ENCODE assay signal across 11 mouse cellular contexts in genomic region chr6:48838321-48839080, GRCm38 (mm10). TPM values are rescaled to one million over a fixed set of nuclear protein-coding genes. Genes with fewer than 3 reads are reported as not detected.
A peak's percentile ranks its signal among the peaks of the same experiment; 100 is the strongest.
DNase-seq lines count a peak whose midpoint lies in the region; ATAC-seq and TF ChIP-seq lines count a peak whose summit lies in the region.
"Had no signal": no experiment of that assay in that cellular context is flagged by ENCODE, and none has a peak within 500 bp of the region (broad histone marks: within the 10 kb centered on the region; RNA-seq: fewer than 3 reads in every experiment).

No protein-coding gene starts in this region.

- DNase-seq in forebrain, postnatal 0 days, result no peak
- DNase-seq in kidney, adult 11 months, result no peak
- DNase-seq in MEL (ENCODE audit: low read depth, low spot score), result peak; percentile 18
- no peak for DNase-seq in limb, embryonic 14.5 days (ENCODE audit: low spot score)
- no peak for DNase-seq in spleen, postnatal 14 days (ENCODE audit: low spot score in 2 of 2)
- DNase-seq: right cerebral cortex, adult 18-20 months; thymus, postnatal 14 days had no signal

- H3K9me3 ChIP-seq in forebrain, embryonic 13.5 days (replicated peaks), result no peaks in the 10 kb centered on the region
- H3K9me3 ChIP-seq in forebrain, postnatal 0 days (ENCODE audit: low read length), result no peaks in the 10 kb centered on the region
- H3K9me3 ChIP-seq in kidney, embryonic 14.5 days (ENCODE audit: control insufficient read depth, low read length), result no peaks in the 10 kb centered on the region
- no peaks in the 10 kb centered on the region for H3K9me3 ChIP-seq in MEL (replicated peaks; ENCODE audit: insufficient read depth, low read length)
- no peaks in the 10 kb centered on the region for H3K9me3 ChIP-seq in limb, embryonic 14.5 days (ENCODE audit: control insufficient read depth, low read length)

- no peak overlapping the region for H3K9ac ChIP-seq in forebrain, embryonic 13.5 days
- H3K9ac ChIP-seq in forebrain, postnatal 0 days, result no peak overlapping the region
- H3K9ac ChIP-seq in kidney, embryonic 14.5 days (ENCODE audit: low read depth, low read length), result no peak overlapping the region
- no peak overlapping the region for H3K9ac ChIP-seq in MEL (ENCODE audit: control insufficient read depth, low read depth, low read length, poor library complexity, severe bottlenecking)
- H3K9ac ChIP-seq in limb, embryonic 14.5 days (ENCODE audit: low read depth, low read length, severe bottlenecking), result no peak overlapping the region

- no peak overlapping the region for H3K4me3 ChIP-seq in forebrain, embryonic 13.5 days
- no peak overlapping the region for H3K4me3 ChIP-seq in forebrain, postnatal 0 days (ENCODE audit: low read depth, low read length)
- no peak overlapping the region for H3K4me3 ChIP-seq in kidney, embryonic 14.5 days (ENCODE audit: low read length)
- H3K4me3 ChIP-seq in MEL (ENCODE audit: control insufficient read depth in 1 of 2, insufficient read depth in 1 of 2, low read depth in 2 of 2, low read length in 2 of 2), result no peak overlapping the region
- H3K4me3 ChIP-seq in limb, embryonic 14.5 days (replicated peaks; ENCODE audit: low read length), result 0 out of 2 replicates have a peak overlapping the region, but pooled peaks have one; percentile 50

- no peak overlapping the region for H3K27ac ChIP-seq in forebrain, embryonic 13.5 days
- H3K27ac ChIP-seq in forebrain, postnatal 0 days (ENCODE audit: low read depth, low read length), result no peak overlapping the region
- no peak overlapping the region for H3K27ac ChIP-seq in kidney, embryonic 14.5 days (ENCODE audit: low read depth, low read length)
- peak overlapping the region; percentile 25; the same call in 1 of the 2 replicates for H3K27ac ChIP-seq in MEL (ENCODE audit: control insufficient read depth, low read depth, low read length)
- no peak overlapping the region for H3K27ac ChIP-seq in limb, embryonic 14.5 days (replicated peaks; ENCODE audit: low read depth, low read length)

- no peak for TF ChIP-seq POLR2A in MEL (IDR thresholded peaks at IDR 0.05; ENCODE audit: control insufficient read depth in 1 of 2, insufficient read depth in 1 of 2, low read depth in 1 of 2, low read length in 2 of 2, poor library complexity in 1 of 2)
- no peak for TF ChIP-seq POLR2A in limb, embryonic 14.5 days (IDR thresholded peaks at IDR 0.05; ENCODE audit: borderline replicate concordance, extremely low read depth, insufficient read depth, insufficient read length)

- TF ChIP-seq EP300 in MEL (IDR thresholded peaks at IDR 0.05; ENCODE audit: low read depth in 1 of 2, low read length in 2 of 2), result no peak

- TF ChIP-seq CTCF in forebrain, postnatal 0 days (IDR thresholded peaks at IDR 0.05; ENCODE audit: low read depth), result no peak
- no peak for TF ChIP-seq CTCF in MEL (IDR thresholded peaks at IDR 0.05 in 2 of 3, conservative IDR thresholded peaks at IDR 0.05 in 1 of 3; ENCODE audit: control insufficient read depth in 1 of 3, insufficient read depth in 1 of 3, low read depth in 2 of 3, low read length in 3 of 3, poor library complexity in 1 of 3, severe bottlenecking in 1 of 3)

- peaks cover 49% of the 10 kb centered on the region for H3K4me1 ChIP-seq in forebrain, embryonic 13.5 days
- peaks cover 19% of the 10 kb centered on the region; the same call in 1 of the 2 replicates for H3K4me1 ChIP-seq in forebrain, postnatal 0 days (ENCODE audit: insufficient read depth)
- peaks cover 25% of the 10 kb centered on the region for H3K4me1 ChIP-seq in kidney, embryonic 14.5 days (ENCODE audit: control insufficient read depth, insufficient read depth, low read length)
- peaks cover 15 to 38% of the 10 kb centered on the region in 2 experiments for H3K4me1 ChIP-seq in MEL (ENCODE audit: control insufficient read depth in 1 of 2, insufficient read depth in 2 of 2, low read length in 2 of 2)
- peaks cover 34% of the 10 kb centered on the region for H3K4me1 ChIP-seq in limb, embryonic 14.5 days (ENCODE audit: control insufficient read depth, insufficient read depth, low read length)

- H3K4me2 ChIP-seq in forebrain, embryonic 13.5 days, result peak overlapping the region; percentile 69
- H3K4me2 ChIP-seq in forebrain, postnatal 0 days (ENCODE audit: low read depth), result no peak overlapping the region
- peak overlapping the region; percentile 75; the same call in 1 of the 2 replicates for H3K4me2 ChIP-seq in kidney, embryonic 14.5 days (replicated peaks; ENCODE audit: low read depth, low read length)
- H3K4me2 ChIP-seq in limb, embryonic 14.5 days (replicated peaks; ENCODE audit: low read depth, low read length, severe bottlenecking), result peak overlapping the region; percentile 85

- no peak for ATAC-seq in forebrain, embryonic 13.5 days
- ATAC-seq in forebrain, postnatal 0 days, result no peak
- ATAC-seq in kidney, embryonic 14.5 days (ENCODE audit: low FRiP score, low TSS enrichment), result no peak
- ATAC-seq in limb, embryonic 14.5 days (ENCODE audit: low FRiP score, low read depth), result no peak
- no peak for ATAC-seq in megakaryocyte progenitor cell, adult 5-6 weeks (replicated peaks; ENCODE audit: poor library complexity)

- peaks cover 1% of the 10 kb centered on the region; the same call in 1 of the 2 replicates for H3K79me2 ChIP-seq in MEL (ENCODE audit: control insufficient read depth, insufficient read depth, low read length, poor library complexity)

- no peaks in the 10 kb centered on the region for H3K27me3 ChIP-seq in forebrain, embryonic 13.5 days
- H3K27me3 ChIP-seq in forebrain, postnatal 0 days (ENCODE audit: insufficient read depth, low read length), result no peaks in the 10 kb centered on the region
- no peaks in the 10 kb centered on the region for H3K27me3 ChIP-seq in kidney, embryonic 14.5 days (ENCODE audit: control insufficient read depth, insufficient read depth, low read length)
- no peaks in the 10 kb centered on the region for H3K27me3 ChIP-seq in MEL (ENCODE audit: control insufficient read depth in 1 of 2, insufficient read depth in 2 of 2, low read length in 2 of 2)
- H3K27me3 ChIP-seq in limb, embryonic 14.5 days (ENCODE audit: control insufficient read depth, insufficient read depth, low read length), result no peaks in the 10 kb centered on the region

- TF ChIP-seq RAD21 in MEL (IDR thresholded peaks at IDR 0.05; ENCODE audit: low read depth, low read length), result no peak

- WGBS in forebrain, embryonic 13.5 days, result 75% methylated on average over 6 of the region's 6 CpGs
- WGBS in forebrain, postnatal 0 days, result 73% methylated on average over 6 of the region's 6 CpGs
- 82% methylated on average over 6 of the region's 6 CpGs for WGBS in kidney, embryonic 14.5 days
- 76% methylated on average over 6 of the region's 6 CpGs for WGBS in limb, embryonic 14.5 days

- peaks cover 39% of the 10 kb centered on the region for H3K36me3 ChIP-seq in forebrain, embryonic 13.5 days (ENCODE audit: poor library complexity, severe bottlenecking)
- H3K36me3 ChIP-seq in forebrain, postnatal 0 days (ENCODE audit: insufficient read depth), result peaks cover 11% of the 10 kb centered on the region; the same call in 1 of the 2 replicates
- H3K36me3 ChIP-seq in kidney, embryonic 14.5 days (ENCODE audit: control insufficient read depth, insufficient read depth, low read length), result peaks cover 51% of the 10 kb centered on the region
- peaks cover 0 to 24% of the 10 kb centered on the region in 2 experiments; a peak in 2 of 4 replicates for H3K36me3 ChIP-seq in MEL (ENCODE audit: control insufficient read depth in 1 of 2, insufficient read depth in 2 of 2, low read length in 2 of 2)
- H3K36me3 ChIP-seq in limb, embryonic 14.5 days (ENCODE audit: control insufficient read depth, insufficient read depth, low read length), result peaks cover 51% of the 10 kb centered on the region

RNA-seq across cellular contexts. Expression of gene Tmem176a, which starts 2.2 kb away (rescaled TPM):
- 10.9 and 15.0 TPM in 2 replicates for polyA plus RNA-seq in forebrain, embryonic 13.5 days (2015; fragmentation: Nextera tagmentation; extraction: Ambion mirVana)
- 15.4 and 19.7 TPM in 2 replicates for total RNA-seq in forebrain, postnatal 0 days (2014; rRNA removed)
- polyA plus RNA-seq in forebrain, postnatal 0 days (2015; fragmentation: Nextera tagmentation; extraction: Ambion mirVana), result 18.3 and 24.5 TPM in 2 replicates
- polyA plus RNA-seq in kidney, embryonic 14.5 days (2014; fragmentation: Nextera tagmentation; extraction: Ambion mirVana), result 123 and 135 TPM in 2 replicates
- 3.9 TPM in 2 replicates for total RNA-seq in MEL (2012; rRNA removed)
- 10 to 100 TPM in 1 of 2 experiments, not detected in 1; 18.5 TPM for polyA plus RNA-seq in MEL (2012; ENCODE audit: insufficient read depth in 1 of 2, insufficient read length in 2 of 2, low read depth in 1 of 2, low replicate concordance in 2 of 2, missing spikeins in 1 of 2)
- 49.7 and 61.3 TPM in 2 replicates for polyA plus RNA-seq in limb, embryonic 14.5 days (2012; rRNA removed)
- 80.7 and 90.9 TPM in 2 replicates for polyA plus RNA-seq in limb, embryonic 14.5 days (2014; fragmentation: Nextera tagmentation; extraction: Ambion mirVana)
- 33.2 and 39.1 TPM in 2 replicates for total RNA-seq in megakaryocyte progenitor cell, adult 5-6 weeks (2015)
- 22.1 and 27.5 TPM in 2 replicates for total RNA-seq in megakaryocyte progenitor cell, adult 5-6 weeks (2017)

RNA-seq across cellular contexts. Expression of gene Tmem176b, which starts 2.8 kb away (rescaled TPM):
- 92.1 and 97.6 TPM in 2 replicates for polyA plus RNA-seq in forebrain, embryonic 13.5 days (2015; fragmentation: Nextera tagmentation; extraction: Ambion mirVana)
- total RNA-seq in forebrain, postnatal 0 days (2014; rRNA removed), result 36.7 and 47.1 TPM in 2 replicates
- 75.3 and 103 TPM in 2 replicates for polyA plus RNA-seq in forebrain, postnatal 0 days (2015; fragmentation: Nextera tagmentation; extraction: Ambion mirVana)
- 308 and 313 TPM in 2 replicates for polyA plus RNA-seq in kidney, embryonic 14.5 days (2014; fragmentation: Nextera tagmentation; extraction: Ambion mirVana)
- total RNA-seq in MEL (2012; rRNA removed), result 22.2 and 23.0 TPM in 2 replicates
- 10 to 100 TPM in 1 of 2 experiments, not detected in 1; 77.0 TPM for polyA plus RNA-seq in MEL (2012; ENCODE audit: insufficient read depth in 1 of 2, insufficient read length in 2 of 2, low read depth in 1 of 2, low replicate concordance in 2 of 2, missing spikeins in 1 of 2)
- polyA plus RNA-seq in limb, embryonic 14.5 days (2012; rRNA removed), result 227 and 235 TPM in 2 replicates
- polyA plus RNA-seq in limb, embryonic 14.5 days (2014; fragmentation: Nextera tagmentation; extraction: Ambion mirVana), result 232 and 255 TPM in 2 replicates
- total RNA-seq in megakaryocyte progenitor cell, adult 5-6 weeks (2015), result 90.6 and 115 TPM in 2 replicates
- 84.2 and 92.0 TPM in 2 replicates for total RNA-seq in megakaryocyte progenitor cell, adult 5-6 weeks (2017)

RNA-seq across cellular contexts. Expression of gene Aoc1, which starts 34.2 kb away (rescaled TPM):
- polyA plus RNA-seq in forebrain, embryonic 13.5 days (2015; fragmentation: Nextera tagmentation; extraction: Ambion mirVana), result not detected in 2 replicates
- total RNA-seq in forebrain, postnatal 0 days (2014; rRNA removed), result 1.6 TPM in 1 of 2 replicates, not detected in the other
- polyA plus RNA-seq in forebrain, postnatal 0 days (2015; fragmentation: Nextera tagmentation; extraction: Ambion mirVana), result 0.20 TPM in 1 of 2 replicates, not detected in the other
- 0.99 and 1.4 TPM in 2 replicates for polyA plus RNA-seq in kidney, embryonic 14.5 days (2014; fragmentation: Nextera tagmentation; extraction: Ambion mirVana)
- total RNA-seq in MEL (2012; rRNA removed), result not detected in 2 replicates
- polyA plus RNA-seq in MEL (2012; ENCODE audit: insufficient read depth in 1 of 2, insufficient read length in 2 of 2, low read depth in 1 of 2, low replicate concordance in 2 of 2, missing spikeins in 1 of 2), result not detected
- polyA plus RNA-seq in limb, embryonic 14.5 days (2012; rRNA removed), result 0.08 and 0.34 TPM in 2 replicates
- polyA plus RNA-seq in limb, embryonic 14.5 days (2014; fragmentation: Nextera tagmentation; extraction: Ambion mirVana), result not detected in 2 replicates
- total RNA-seq in megakaryocyte progenitor cell, adult 5-6 weeks (2015), result 0.12 and 0.20 TPM in 2 replicates
- 0.17 TPM in 1 of 2 replicates, not detected in the other for total RNA-seq in megakaryocyte progenitor cell, adult 5-6 weeks (2017)
- total RNA-seq: monocyte, adult 5-6 weeks had no signal
